Mouse (Mus musculus) brain, embryonic 14.5 days (tissue): Measurements from ENCODE around the gene Sorcs3.

ENCODE experiments used
- CTCF ChIP-seq: fragments of 200-500 bp; IDR thresholded peaks from 2 replicates; pipeline ENCODE4 v1.5.1; 2012; ENCODE audit warnings: inconsistent platforms, mild to moderate bottlenecking, moderate library complexity, borderline replicate concordance; ENCODE audit not compliant: insufficient read depth, insufficient read length; ENCODE audit errors: extremely low read depth
- POLR2A ChIP-seq: fragments of 200-500 bp; IDR thresholded peaks from 2 replicates; pipeline ENCODE4 v1.6.1; 2012; ENCODE audit warnings: mild to moderate bottlenecking, inconsistent platforms, borderline replicate concordance; ENCODE audit not compliant: poor library complexity, insufficient read depth, insufficient read length, severe bottlenecking; ENCODE audit errors: extremely low read depth

GRCm38 (mm10) chr19:48766524-48766923 is 560.7 kb downstream of the Sorcs3 start:
- no peak for TF ChIP-seq POLR2A
- no peak for TF ChIP-seq CTCF
